Mouse (Mus musculus) stomach, embryonic 16.5 days (tissue): ENCODE results near the gene Mrc2. TPM values are rescaled to one million over a fixed set of nuclear protein-coding genes. Genes with fewer than 3 reads are reported as not detected.
A peak's percentile ranks its signal among the peaks of the same experiment; 100 is the strongest.

Source experiments
- ATAC-seq: fragments of 200-750 bp; cut with Nextera tagmentation; 2 replicates; pipeline ENCODE4 v1.8.0; 2017; ENCODE audit warnings: moderate number of reproducible peaks, moderate TSS enrichment; ENCODE audit not compliant: insufficient read depth, low FRiP score
- H3K27ac ChIP-seq: fragments of 300-500 bp; sonication (generic); 2 replicates; pipeline ENCODE4 v1.5.1; 2014; ENCODE audit warnings: low read length
- H3K27me3 ChIP-seq: fragments of 300-500 bp; sonication (generic); 2 replicates; pipeline ENCODE4 v1.6.1; 2014; ENCODE audit warnings: low read length, control low read depth, mixed read lengths; ENCODE audit not compliant: control insufficient read depth, insufficient read depth
- H3K36me3 ChIP-seq: fragments of 300-500 bp; sonication (generic); 2 replicates; pipeline ENCODE4 v1.6.1; 2014; ENCODE audit warnings: low read length; ENCODE audit not compliant: control insufficient read depth, insufficient read depth
- H3K4me1 ChIP-seq: fragments of 300-500 bp; sonication (generic); 2 replicates; pipeline ENCODE4 v1.6.1; 2014; ENCODE audit warnings: low read length, control low read depth, mixed read lengths; ENCODE audit not compliant: control insufficient read depth, insufficient read depth
- H3K4me2 ChIP-seq: fragments of 300-500 bp; sonication (generic); 2 replicates; pipeline ENCODE4 v1.6.1; 2014; ENCODE audit warnings: low read depth, low read length, mixed read lengths
- H3K4me3 ChIP-seq: fragments of 300-500 bp; sonication (generic); replicated peaks from 2 replicates; pipeline ENCODE4 v1.5.1; 2014; ENCODE audit warnings: mild to moderate bottlenecking, low read length
- H3K9ac ChIP-seq: fragments of 300-500 bp; sonication (generic); 2 replicates; pipeline ENCODE4 v1.6.1; 2014; ENCODE audit warnings: low read length
- H3K9me3 ChIP-seq: fragments of 300-500 bp; sonication (generic); replicated peaks from 2 replicates; pipeline ENCODE4 v1.6.1; 2016; ENCODE audit warnings: low read length, control low read depth; ENCODE audit not compliant: control insufficient read depth
- WGBS: fragments of 180-500 bp; shearing (Covaris S2); extraction: QIAGEN DNeasy Blood & Tissue Kit; methylation state at CpG from one replicate; pipeline ENCODE4 v1.1.7; 2014; 5-methylcytosine and 5-hydroxymethylcytosine counted together
- polyA plus RNA-seq: library from polyadenylated mRNA; unstranded; fragments of >200 nt; fragmentation: Nextera tagmentation; extraction: Ambion mirVana; gene quantifications from 2 replicates; pipeline ENCODE4 v1.2.1, GENCODE M21; 2015

The Mrc2 gene
- polyA plus RNA-seq, 1 experiment from 2014 or later = 13.4 TPM

DNA sequence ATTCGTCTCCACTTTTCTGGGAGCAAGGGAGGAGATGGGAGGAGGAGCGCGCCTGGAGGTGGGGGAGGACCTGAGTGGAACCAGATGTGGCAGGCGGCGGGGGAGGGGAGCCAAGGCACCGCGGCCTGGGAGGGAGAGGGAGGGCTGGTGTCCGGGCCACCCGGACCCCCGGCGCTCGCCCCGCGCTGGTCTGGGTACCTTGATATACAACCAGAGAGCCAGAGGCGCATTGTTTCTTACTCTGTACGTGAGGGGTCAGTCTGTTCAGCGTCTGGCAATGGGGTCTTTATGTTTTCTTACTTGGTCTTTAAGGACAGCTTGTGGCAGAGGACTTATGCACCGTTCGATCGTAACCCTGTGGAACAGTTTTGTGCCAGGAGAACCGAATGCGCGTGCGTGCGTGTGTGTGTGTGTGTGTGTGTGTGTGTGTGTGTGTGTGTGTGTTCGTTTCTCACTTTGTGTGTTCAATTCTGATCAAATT, 698 bp downstream of the Mrc2 start:
- peak overlapping the region; percentile 68 for H3K4me2 ChIP-seq
- H3K4me1 ChIP-seq = peaks cover 14% of the 10 kb centered on the region
- H3K9me3 ChIP-seq = no peaks in the 10 kb centered on the region
- WGBS = 5% methylated on average over 25 of the region's 26 CpGs
- H3K36me3 ChIP-seq = no peaks in the 10 kb centered on the region
- no peaks in the 10 kb centered on the region for H3K27me3 ChIP-seq
- H3K9ac ChIP-seq = peak overlapping the region; percentile 76
- ATAC-seq = 0 out of 2 replicates have a peak, but pooled peaks have one; percentile 27
- peak overlapping the region; percentile 91 for H3K27ac ChIP-seq
- peak overlapping the region; percentile 66 for H3K4me3 ChIP-seq

DNA sequence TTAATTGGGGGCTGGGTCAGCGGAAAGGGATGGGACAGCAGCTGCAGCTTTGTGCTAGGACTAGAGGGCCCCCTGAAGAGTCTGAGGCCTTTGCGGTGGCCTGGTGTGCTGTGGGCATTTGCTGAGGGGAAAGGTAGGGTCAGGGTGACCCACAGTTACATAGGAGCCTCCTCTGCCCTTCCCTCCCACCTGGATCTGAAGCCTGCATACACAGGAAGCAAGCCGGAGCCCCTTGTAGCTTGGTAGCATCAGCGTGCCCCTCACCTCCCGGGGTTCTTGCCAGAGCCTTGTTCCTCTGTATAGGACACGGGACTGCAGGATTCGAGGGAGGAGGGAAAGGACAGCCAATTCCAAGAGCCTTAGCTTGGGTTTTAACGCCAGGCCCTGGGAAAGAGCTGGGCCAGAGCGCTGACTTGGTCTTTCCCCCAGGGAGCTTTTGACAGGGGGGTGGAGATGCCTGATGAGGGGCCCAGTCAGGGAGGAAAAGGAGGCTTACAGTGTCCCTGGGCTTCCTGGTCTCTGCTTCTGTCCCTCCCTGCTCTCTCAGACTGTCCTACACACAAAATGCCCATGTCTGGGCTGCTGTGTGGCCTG, 1.6 kb downstream of the Mrc2 start:
- Histone ChIP-seq H3K27ac (peak overlapping the region; percentile 91), H3K9ac (peak overlapping the region; percentile 76), H3K4me2 (peak overlapping the region; percentile 68), H3K9me3 (no peaks in the 10 kb centered on the region), H3K27me3 (no peaks in the 10 kb centered on the region), H3K4me1 (peaks cover 14% of the 10 kb centered on the region), H3K4me3 (peak overlapping the region; percentile 66), H3K36me3 (no peaks in the 10 kb centered on the region)
- peak; percentile 2; the same call in 1 of the 2 replicates for ATAC-seq
- 10% methylated on average over 9 of the region's 9 CpGs for WGBS

DNA sequence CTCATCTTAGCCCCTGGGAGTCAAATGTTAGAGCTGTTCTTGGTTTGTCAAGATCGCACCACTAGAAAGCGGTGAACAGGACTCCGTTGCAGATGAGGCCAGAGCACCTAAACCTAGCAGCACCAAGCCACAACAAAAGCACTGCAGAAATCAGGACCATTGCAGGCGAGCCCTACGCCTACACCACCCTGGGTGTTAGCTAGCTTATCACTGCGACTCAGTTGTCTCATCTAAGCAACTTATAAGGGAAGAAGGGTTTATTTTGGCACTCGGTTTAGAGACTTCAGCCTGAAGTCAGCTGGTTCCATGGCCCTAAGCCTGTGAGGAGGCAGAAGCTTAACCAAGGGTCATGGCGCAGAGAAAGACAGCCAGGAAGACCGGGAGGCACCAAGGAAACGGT, 3.6 kb downstream of the Mrc2 start:
- no peak for ATAC-seq

DNA sequence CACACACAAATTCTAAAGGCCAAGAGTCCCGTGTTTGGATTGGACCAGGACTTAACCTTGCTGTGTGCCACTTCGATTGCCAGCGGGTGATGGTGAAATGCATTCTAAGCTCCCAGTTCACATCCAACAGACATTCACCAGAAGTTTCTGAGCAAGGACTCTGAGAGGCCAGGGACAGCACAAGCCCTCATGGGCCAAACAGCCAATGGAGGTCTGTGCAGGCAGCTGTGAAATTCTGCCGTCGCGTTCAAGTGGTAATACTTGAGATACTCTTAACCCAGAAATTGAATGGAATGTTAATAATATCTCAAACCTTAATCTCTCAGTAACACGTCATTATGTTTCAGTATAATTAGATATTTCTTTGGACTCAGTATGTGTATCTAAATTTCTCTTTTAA, 17.8 kb downstream of the Mrc2 start:
- Histone ChIP-seq H3K27me3 (no peaks in the 10 kb centered on the region), H3K4me3 (no peak overlapping the region), H3K4me1 (peaks cover 23% of the 10 kb centered on the region), H3K27ac (no peak overlapping the region), H3K9ac (no peak overlapping the region), H3K9me3 (no peaks in the 10 kb centered on the region), H3K36me3 (peaks cover 3% of the 10 kb centered on the region; the same call in 1 of the 2 replicates), H3K4me2 (no peak overlapping the region)
- ATAC-seq = no peak
- 88% methylated on average over 7 of the region's 7 CpGs for WGBS

More for the DNA sequence above, 3.6 kb downstream of the Mrc2 start:
- Histone ChIP-seq H3K4me1 (peaks cover 10% of the 10 kb centered on the region), H3K4me3 (no peak overlapping the region), H3K36me3 (no peaks in the 10 kb centered on the region), H3K9ac (no peak overlapping the region), H3K4me2 (no peak overlapping the region), H3K27ac (no peak overlapping the region), H3K27me3 (no peaks in the 10 kb centered on the region), H3K9me3 (no peaks in the 10 kb centered on the region)
- 92% methylated on average over 10 of the region's 10 CpGs for WGBS

DNA sequence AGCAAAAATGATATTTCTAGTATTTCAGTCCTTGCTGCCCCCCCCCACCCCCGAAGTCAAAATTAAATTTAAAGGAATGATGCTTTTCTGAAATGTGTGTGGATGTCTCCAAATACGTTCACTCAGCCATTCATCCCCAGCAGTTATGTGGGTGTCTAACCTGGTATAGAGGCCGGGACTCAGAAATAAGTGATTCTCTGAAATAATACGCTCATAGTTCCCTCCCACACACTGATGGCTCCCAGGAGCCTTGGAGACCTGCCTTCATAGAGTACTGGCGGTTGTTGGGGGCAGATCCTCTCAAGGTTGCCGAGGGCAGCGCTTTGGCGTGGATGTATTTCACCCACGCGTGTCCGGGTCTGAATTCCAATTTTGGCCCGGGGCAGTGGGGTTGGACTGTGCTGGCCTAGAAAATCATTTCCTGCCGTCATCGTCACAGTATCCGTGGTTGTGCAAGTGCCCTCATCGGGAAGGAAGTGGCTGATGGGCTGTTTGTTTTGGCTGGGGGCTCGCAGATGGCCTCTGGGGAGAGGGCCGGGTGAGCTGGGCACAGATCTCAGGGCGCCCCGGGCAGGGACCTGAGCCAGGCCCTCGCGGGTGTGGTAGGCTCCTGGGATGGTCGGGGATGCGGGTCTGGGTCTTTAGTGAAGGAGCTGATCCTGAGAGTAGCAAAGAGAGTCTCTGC, 19.0 kb downstream of the Mrc2 start:
- Histone ChIP-seq H3K4me3 (no peak overlapping the region), H3K36me3 (no peaks in the 10 kb centered on the region), H3K9me3 (no peaks in the 10 kb centered on the region), H3K4me1 (peaks cover 23% of the 10 kb centered on the region), H3K27ac (no peak overlapping the region), H3K9ac (no peak overlapping the region; the same call in 1 of the 2 replicates), H3K4me2 (peak overlapping the region; percentile 15; the same call in 1 of the 2 replicates), H3K27me3 (no peaks in the 10 kb centered on the region)
- WGBS = 70% methylated on average over 24 of the region's 24 CpGs
- ATAC-seq = no peak

DNA sequence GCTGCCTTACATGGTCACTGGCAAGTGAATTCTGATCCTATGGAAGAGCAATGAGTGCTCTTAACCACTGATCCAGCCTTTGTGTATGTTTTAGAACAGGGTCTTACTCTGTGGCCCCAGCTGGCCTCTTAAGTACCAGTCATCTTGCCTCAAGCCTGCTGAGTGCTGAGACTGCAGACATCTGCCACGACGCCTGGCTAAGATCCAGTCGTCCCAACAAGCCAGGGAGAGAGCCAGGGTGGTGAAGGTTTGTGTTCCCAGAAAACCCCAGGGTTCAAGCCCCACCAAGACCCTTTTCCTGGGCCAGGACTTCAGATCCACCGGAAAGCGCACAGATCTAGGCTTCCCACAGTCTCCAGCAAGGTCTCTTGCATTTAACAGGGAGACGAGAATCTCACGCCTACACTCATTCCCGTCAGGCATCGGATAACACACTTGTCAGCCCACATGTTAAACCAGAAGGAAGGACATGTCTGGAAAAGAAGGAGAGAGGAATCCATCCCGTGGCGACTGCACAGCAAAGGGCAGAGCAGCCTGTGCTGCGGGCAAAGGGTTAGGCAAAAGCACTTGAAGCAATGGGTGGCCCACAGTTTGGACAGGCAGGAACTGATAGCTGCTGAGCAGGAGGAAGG, 20.0 kb downstream of the Mrc2 start:
- H3K27ac ChIP-seq = no peak overlapping the region
- 46% methylated on average over 12 of the region's 12 CpGs for WGBS
- no peaks in the 10 kb centered on the region for H3K9me3 ChIP-seq
- H3K27me3 ChIP-seq = no peaks in the 10 kb centered on the region
- no peak overlapping the region for H3K4me3 ChIP-seq
- H3K4me1 ChIP-seq = peaks cover 23% of the 10 kb centered on the region
- H3K4me2 ChIP-seq = no peak overlapping the region
- no peaks in the 10 kb centered on the region for H3K36me3 ChIP-seq
- H3K9ac ChIP-seq = no peak overlapping the region
- ATAC-seq = 0 out of 2 replicates have a peak, but pooled peaks have one; percentile 12

DNA sequence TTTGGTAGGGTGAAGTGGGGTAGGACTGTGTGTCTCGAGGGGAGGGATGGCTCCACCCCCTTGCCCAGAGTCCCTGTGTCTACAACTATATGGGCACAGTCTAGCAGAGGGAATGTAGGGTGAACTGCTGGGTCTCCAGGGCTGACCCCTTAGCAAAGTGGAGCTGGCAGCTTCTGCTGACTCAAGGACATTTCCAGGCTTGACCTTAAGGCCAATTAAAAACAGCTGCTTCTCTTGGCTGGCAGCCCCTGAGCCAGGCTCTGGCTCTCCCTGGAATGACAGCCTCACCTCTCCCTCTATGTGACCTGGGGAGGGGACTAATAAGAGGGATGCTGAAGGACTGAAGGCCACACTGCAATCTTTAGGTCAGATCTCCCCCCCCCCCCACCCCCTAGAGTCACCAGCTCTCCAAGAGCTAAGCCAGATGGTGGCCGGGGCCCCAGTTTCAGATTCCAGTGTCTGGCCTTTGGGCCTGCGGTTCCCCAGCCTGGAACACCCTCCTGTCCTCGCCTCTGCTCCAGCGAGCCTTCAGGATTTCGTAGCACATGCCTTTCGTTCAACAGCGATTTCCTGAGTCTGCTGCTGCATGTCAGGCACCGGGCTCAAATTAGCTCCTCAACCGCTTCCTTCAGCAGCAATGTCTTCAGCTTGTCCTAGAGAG, 20.7 kb downstream of the Mrc2 start:
- Histone ChIP-seq H3K36me3 (no peaks in the 10 kb centered on the region), H3K4me1 (peaks cover 23% of the 10 kb centered on the region), H3K27me3 (no peaks in the 10 kb centered on the region), H3K27ac (peak overlapping the region; percentile 19; the same call in 1 of the 2 replicates), H3K9ac (no peak overlapping the region), H3K4me3 (no peak overlapping the region), H3K4me2 (no peak overlapping the region), H3K9me3 (no peaks in the 10 kb centered on the region)
- 36% methylated on average over 10 of the region's 10 CpGs for WGBS
- ATAC-seq = peak; percentile 61; the same call in 1 of the 2 replicates

DNA sequence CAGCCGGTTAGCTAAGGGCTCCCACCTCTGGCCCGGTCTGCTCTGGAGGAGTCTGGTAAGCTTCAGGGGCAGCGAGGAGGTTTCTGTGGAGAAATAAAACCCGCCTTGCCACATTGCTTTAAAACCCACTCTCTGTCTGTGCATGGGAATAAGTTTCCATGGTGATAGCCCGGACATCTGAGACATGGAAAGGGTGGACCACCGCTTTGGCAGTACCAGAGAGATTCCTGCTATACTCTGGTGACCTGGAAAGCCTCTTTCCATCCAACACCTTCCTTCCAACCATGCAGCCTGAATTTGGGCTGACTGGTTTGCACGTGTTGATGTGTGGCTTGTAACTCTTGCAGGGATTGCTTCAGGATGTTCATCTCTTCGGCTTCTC, 21.2 kb downstream of the Mrc2 start:
- Histone ChIP-seq H3K27me3 (no peaks in the 10 kb centered on the region), H3K9ac (0 out of 2 replicates have a peak overlapping the region, but pooled peaks have one; percentile 31), H3K9me3 (no peaks in the 10 kb centered on the region), H3K4me2 (no peak overlapping the region), H3K36me3 (no peaks in the 10 kb centered on the region), H3K27ac (peak overlapping the region; percentile 19; the same call in 1 of the 2 replicates), H3K4me1 (peaks cover 23% of the 10 kb centered on the region), H3K4me3 (no peak overlapping the region)
- ATAC-seq = no peak
- WGBS = 59% methylated on average over 8 of the region's 8 CpGs
